Mouse (Mus musculus) midbrain, embryonic 16.5 days (tissue): ENCODE results near the gene Tox4. TPM values are rescaled to one million over a fixed set of nuclear protein-coding genes. Genes with fewer than 3 reads are reported as not detected.

Source experiments
- ATAC-seq: fragments of 200-750 bp; cut with Nextera tagmentation; 2 replicates; pipeline ENCODE4 v1.8.0; 2017; ENCODE audit warnings: moderate TSS enrichment
- H3K27ac ChIP-seq: fragments of 300-500 bp; sonication (generic); 2 replicates; pipeline ENCODE4 v1.5.1; 2014; ENCODE audit warnings: mild to moderate bottlenecking, low read length, mixed read lengths
- H3K27me3 ChIP-seq: fragments of 300-500 bp; sonication (generic); 2 replicates; pipeline ENCODE4 v1.6.1; 2014; ENCODE audit warnings: low read depth, low read length, mixed read lengths; ENCODE audit not compliant: control insufficient read depth, insufficient read depth
- H3K36me3 ChIP-seq: fragments of 300-500 bp; sonication (generic); 2 replicates; pipeline ENCODE4 v1.6.1; 2014; ENCODE audit warnings: mild to moderate bottlenecking, low read length, moderate library complexity, mixed read lengths; ENCODE audit not compliant: control insufficient read depth, insufficient read depth
- H3K4me1 ChIP-seq: fragments of 300-500 bp; sonication (generic); 2 replicates; pipeline ENCODE4 v1.6.1; 2014; ENCODE audit warnings: mild to moderate bottlenecking, low read length, mixed read lengths; ENCODE audit not compliant: control insufficient read depth, insufficient read depth
- H3K4me2 ChIP-seq: fragments of 300-500 bp; sonication (generic); 2 replicates; pipeline ENCODE4 v1.6.1; 2014; ENCODE audit warnings: mild to moderate bottlenecking, low read length, mixed read lengths
- H3K4me3 ChIP-seq: fragments of 300-500 bp; sonication (generic); 2 replicates; pipeline ENCODE4 v1.5.1; 2014; ENCODE audit warnings: low read depth, mild to moderate bottlenecking, low read length, moderate library complexity, mixed read lengths
- H3K9ac ChIP-seq: fragments of 300-500 bp; sonication (generic); 2 replicates; pipeline ENCODE4 v1.6.1; 2014; ENCODE audit warnings: low read depth, low read length, mixed read lengths
- H3K9me3 ChIP-seq: fragments of 300-500 bp; sonication (generic); replicated peaks from 2 replicates; pipeline ENCODE4 v1.6.1; 2014; ENCODE audit warnings: mild to moderate bottlenecking, low read length, mixed read lengths; ENCODE audit not compliant: control insufficient read depth, poor library complexity, severe bottlenecking
- WGBS: fragments of 180-500 bp; shearing (Covaris S2); extraction: QIAGEN DNeasy Blood & Tissue Kit; methylation state at CpG from one replicate; pipeline ENCODE4 v1.1.7; 2014; 5-methylcytosine and 5-hydroxymethylcytosine counted together
- polyA plus RNA-seq: library from polyadenylated mRNA; unstranded; fragments of >200 nt; fragmentation: Nextera tagmentation; extraction: Ambion mirVana; gene quantifications from 2 replicates; pipeline ENCODE4 v1.2.1, GENCODE M21; 2015

Gene Tox4
- polyA plus RNA-seq, 1 experiment from 2014 or later, result 51.8 TPM

- ATAC-seq, result no peak
- H3K27ac ChIP-seq, result peak overlapping the region; percentile 25; the same call in 1 of the 2 replicates
Observed at GRCm38 (mm10) chr14:52339512-52339852, 60.5 kb downstream of the Tox4 start.

More at GRCm38 (mm10) chr14:52339512-52339852, 60.5 kb downstream of the Tox4 start:
- 68% methylated on average over 6 of the region's 6 CpGs for whole genome bisulfite sequencing
- peaks cover 2% of the 10 kb centered on the region for H3K4me1 ChIP-seq
- H3K4me3 ChIP-seq, result peak overlapping the region; percentile 32; the same call in 1 of the 2 replicates
- no peaks in the 10 kb centered on the region for H3K36me3 ChIP-seq
- no peaks in the 10 kb centered on the region for H3K27me3 ChIP-seq
- peak overlapping the region; percentile 51; the same call in 1 of the 2 replicates for H3K9ac ChIP-seq
- H3K9me3 ChIP-seq, result peaks cover 2% of the 10 kb centered on the region
- peak overlapping the region; percentile 51 for H3K4me2 ChIP-seq

Other genes with a start within 250 kb of the Tox4 start
- gene Olfr221, start 236.7 kb upstream of the Tox4 start, polyA plus RNA-seq, result not detected in 2 replicates
- gene Hnrnpc, start 175.1 kb upstream of the Tox4 start, polyA plus RNA-seq, result 449 and 518 TPM in 2 replicates
- gene Rpgrip1, start 168.4 kb upstream of the Tox4 start, polyA plus RNA-seq, result 45.9 and 46.5 TPM in 2 replicates
- gene Supt16, start 81.7 kb upstream of the Tox4 start, polyA plus RNA-seq, result 38.0 and 46.6 TPM in 2 replicates
- gene Chd8, start 21.4 kb upstream of the Tox4 start, polyA plus RNA-seq, result 43.1 and 45.5 TPM in 2 replicates
- gene Rab2b, start 399 bp downstream of the Tox4 start, polyA plus RNA-seq, result 62.5 and 65.9 TPM in 2 replicates
- 46.9 and 48.1 TPM in 2 replicates for gene Mettl3, start 26.0 kb downstream of the Tox4 start, polyA plus RNA-seq
- 47.5 and 49.0 TPM in 2 replicates for gene Sall2, start 49.6 kb downstream of the Tox4 start, polyA plus RNA-seq
- gene Olfr1513, start 77.3 kb downstream of the Tox4 start, polyA plus RNA-seq, result not detected in 2 replicates
- gene Olfr1512, start 100.0 kb downstream of the Tox4 start, polyA plus RNA-seq, result 0.11 TPM in 1 of 2 replicates, not detected in the other
- 0.16 and 0.51 TPM in 2 replicates for gene Olfr1511, start 118.2 kb downstream of the Tox4 start, polyA plus RNA-seq
- gene Olfr1510, start 135.2 kb downstream of the Tox4 start, polyA plus RNA-seq, result not detected in 2 replicates
- not detected in 2 replicates for gene Olfr1509, start 163.8 kb downstream of the Tox4 start, polyA plus RNA-seq
- not detected in 2 replicates for gene Olfr1508, start 188.3 kb downstream of the Tox4 start, polyA plus RNA-seq
- 0.11 TPM in 1 of 2 replicates, not detected in the other for gene Olfr1507, start 216.6 kb downstream of the Tox4 start, polyA plus RNA-seq